Mouse (Mus musculus) C3H10T1/2 (cell line): ENCODE data around the gene Rbm20. TPM values are rescaled to one million over a fixed set of nuclear protein-coding genes. Genes with fewer than 3 reads are reported as not detected.

ENCODE experiments used
- polyA plus RNA-seq, 2 experiments: library from polyadenylated mRNA; unstranded; fragments of >200 nt; fragmentation: generic; extraction: Trizol; gene quantifications; one replicate each; pipeline ENCODE4 v1.2.1; 2012; ENCODE audit warnings: missing spikeins in 2 of 2

Rbm20 gene
- under 1 TPM; 0.01 to 0.12 TPM for polyA plus RNA-seq

DNA sequence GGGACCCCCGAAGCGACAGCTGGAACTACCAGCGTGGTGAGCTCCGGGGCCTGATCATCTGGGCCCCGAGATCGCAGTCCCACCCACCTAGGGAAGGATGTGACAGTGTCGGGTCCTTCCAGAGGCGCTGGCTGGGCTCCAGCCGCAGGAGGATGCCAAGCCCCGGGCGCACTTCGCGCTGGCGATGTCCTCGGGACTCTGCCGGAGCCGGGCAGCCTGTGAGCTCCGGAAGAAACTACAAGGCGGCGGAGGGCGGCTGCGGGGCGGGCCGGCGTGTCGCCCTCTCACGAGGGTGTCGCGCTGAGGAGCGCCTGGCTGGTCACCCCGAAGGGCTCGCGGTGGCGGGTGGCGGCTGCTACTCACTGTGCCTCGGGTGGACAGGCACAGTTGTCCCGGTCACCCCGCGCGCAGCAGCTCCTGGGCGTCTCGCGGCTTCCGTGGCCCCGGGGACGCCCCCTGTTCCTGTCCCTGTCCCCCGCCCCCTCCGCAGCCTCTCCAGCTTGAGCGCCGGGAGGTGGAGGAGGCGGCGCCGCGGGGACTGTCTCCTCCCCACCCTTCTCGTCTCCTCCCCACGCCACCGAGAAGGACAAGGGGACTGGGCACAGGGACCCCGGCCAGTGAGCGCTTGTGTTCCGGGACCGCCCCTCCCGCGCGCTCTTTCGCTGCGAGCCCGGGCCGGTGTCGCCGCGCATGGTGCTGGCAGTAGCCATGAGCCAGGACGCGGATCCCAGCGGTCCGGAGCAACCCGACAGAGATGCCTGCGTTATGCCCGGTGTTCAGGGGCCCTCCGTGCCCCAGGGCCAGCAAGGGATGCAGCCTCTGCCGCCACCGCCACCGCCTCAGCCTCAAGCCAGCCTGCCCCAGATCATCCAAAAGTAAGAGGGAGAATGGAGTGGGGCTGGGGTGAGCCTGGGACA is at the start of gene Rbm20:
TSS of gene Rbm20 (plus strand) at position 589 of the 917 bp plus-strand sequence.

DNA sequence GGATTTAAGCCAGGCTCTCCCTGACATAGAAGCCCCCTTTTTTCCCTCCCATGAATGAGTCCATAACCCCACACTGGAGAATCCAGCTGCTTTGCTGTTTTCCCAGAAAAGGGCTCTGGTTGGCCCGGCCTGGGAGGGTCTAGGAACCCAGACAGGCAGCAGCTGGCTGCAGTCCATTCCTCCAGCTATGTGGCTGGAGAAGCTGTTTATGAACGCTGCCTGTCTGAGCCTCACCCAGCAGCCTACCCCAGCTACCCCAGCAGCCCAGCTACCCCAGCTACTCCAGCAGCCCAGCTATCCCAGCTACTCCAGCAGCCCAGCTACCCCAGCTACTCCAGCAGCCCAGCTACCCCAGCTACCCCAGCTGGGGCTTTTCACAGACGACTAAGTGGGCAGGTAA is 215.0 kb downstream of the Rbm20 start, which contains the start of gene Pdcd4:
TSS of gene Pdcd4 (plus strand) at position 171 of the 400 bp plus-strand sequence.

Other genes starting within 250 kb of the Rbm20 start
- 10 to 100 TPM in 1 of 2 experiments, 1 to 10 TPM in 1; 7.8 to 12.3 TPM for gene Dusp5, start 148.2 kb upstream of the Rbm20 start, polyA plus RNA-seq
- 10 to 100 TPM; 16.7 to 32.8 TPM for gene Nutf2-ps1, start 88.2 kb upstream of the Rbm20 start, polyA plus RNA-seq
- gene Smc3, start 76.9 kb upstream of the Rbm20 start, polyA plus RNA-seq = 1 to 10 TPM; 1.9 to 7.8 TPM
- gene Pdcd4, start 214.9 kb downstream of the Rbm20 start, polyA plus RNA-seq = 10 to 100 TPM in 1 of 2 experiments, under 1 TPM in 1; 0.30 to 20.4 TPM